Mouse (Mus musculus) adrenal gland (tissue): ENCODE measurements around the gene Nudt4.

Experiments used
- intact Hi-C: fragments of 180-260 bp; cut with DNase I; formaldehyde crosslinking; loops from one replicate; pipeline ENCODE4 v1.15.1; 2025
- long read RNA-seq, 2 experiments: library from polyadenylated mRNA; unstranded; transcript quantifications; one replicate each; pipeline ENCODE4 v2.0.0; 2020; ENCODE audit warnings: borderline replicate concordance in 1 of 2; ENCODE audit not compliant: insufficient replicate concordance in 1 of 2

Nudt4 gene
- long read RNA-seq, experiment 1, transcript Nudt4-201 (5 exons, 3,210 nt), result major isoform, 20 of 32 reads
- long read RNA-seq, experiment 1, partial matches to known transcripts, result 1 of 32 reads
- long read RNA-seq, experiment 1, other reads (novel, unspliced or antisense), result 11 of 32 reads
- long read RNA-seq, experiment 2, transcript Nudt4-201 (5 exons, 3,210 nt), result major isoform, 24 of 53 reads
- long read RNA-seq, experiment 2, partial matches to known transcripts, result 1 of 53 reads
- long read RNA-seq, experiment 2, other reads (novel, unspliced or antisense), result 28 of 53 reads

DNA sequence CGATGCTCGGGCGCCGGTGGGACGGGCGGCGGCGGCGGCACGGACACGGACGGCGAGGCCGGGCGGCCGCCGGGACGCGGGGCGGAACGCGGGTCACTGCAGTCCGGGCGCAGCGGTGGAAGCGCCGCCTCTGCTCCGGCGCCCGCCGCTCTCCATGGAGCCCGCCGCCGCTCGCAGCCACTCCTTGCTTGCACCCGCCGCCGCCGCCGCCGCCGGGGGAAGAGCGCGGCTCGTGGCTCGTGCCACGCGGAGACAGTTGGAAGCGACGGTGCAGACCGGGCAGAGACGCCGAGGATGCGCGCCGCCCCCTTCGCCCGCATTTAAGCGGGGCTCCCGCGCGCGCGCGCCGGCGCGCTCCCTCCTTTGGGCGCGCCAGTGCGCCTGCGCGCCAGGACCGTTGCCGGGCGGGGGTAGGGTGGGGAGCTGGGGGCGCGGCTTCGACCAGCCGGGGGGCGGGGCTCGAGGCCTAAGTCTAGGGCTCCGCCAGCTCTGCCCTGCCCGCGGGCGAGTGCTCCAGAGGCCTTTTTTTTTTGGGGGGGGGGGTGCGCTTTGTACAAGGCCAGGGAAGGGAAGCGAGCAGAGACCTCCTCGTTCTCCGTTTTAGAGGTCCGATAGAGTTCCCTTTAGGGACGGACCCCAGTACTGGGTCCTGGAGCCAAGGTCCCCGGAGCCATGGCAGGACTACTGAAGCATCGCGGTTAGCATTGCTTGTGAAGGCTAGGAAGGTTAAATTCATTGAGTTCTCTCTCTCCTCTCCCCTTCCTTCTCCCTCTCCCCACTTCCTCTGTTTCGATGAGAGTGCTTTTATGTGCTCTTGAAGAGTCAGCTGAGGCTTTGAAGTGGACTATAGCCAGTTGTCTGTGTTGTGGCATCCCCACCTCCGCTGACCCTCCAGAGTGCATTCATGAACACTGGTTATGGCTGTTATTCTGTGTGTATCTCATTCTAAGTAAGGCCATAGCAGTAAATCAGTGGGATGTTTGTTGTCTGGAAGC is at the start of gene Nudt4:
Gene Nudt4, minus strand, starts transcription at position 296 of the 995 bp plus-strand sequence.
- intact Hi-C loops, result loop anchor here (5.0 to 10.0 kb wide), 2 partner anchors 78 to 141 kb away; no protein-coding TSS in a partner anchor

- intact Hi-C loops, result no loop called here
Measured at GRCm38 (mm10) chr10:95611331-95611721, 47.4 kb upstream of the Nudt4 start.

- intact Hi-C loops, result no loop called here
Measured at GRCm38 (mm10) chr10:95610666-95611330, 46.9 kb upstream of the Nudt4 start.

- intact Hi-C loops, result no loop called here
Measured at GRCm38 (mm10) chr10:95604979-95605613, 41.1 kb upstream of the Nudt4 start.

GRCm38 (mm10) chr10:95600527-95600926 is 36.6 kb upstream of the Nudt4 start:
- intact Hi-C loops, result no loop called here

DNA sequence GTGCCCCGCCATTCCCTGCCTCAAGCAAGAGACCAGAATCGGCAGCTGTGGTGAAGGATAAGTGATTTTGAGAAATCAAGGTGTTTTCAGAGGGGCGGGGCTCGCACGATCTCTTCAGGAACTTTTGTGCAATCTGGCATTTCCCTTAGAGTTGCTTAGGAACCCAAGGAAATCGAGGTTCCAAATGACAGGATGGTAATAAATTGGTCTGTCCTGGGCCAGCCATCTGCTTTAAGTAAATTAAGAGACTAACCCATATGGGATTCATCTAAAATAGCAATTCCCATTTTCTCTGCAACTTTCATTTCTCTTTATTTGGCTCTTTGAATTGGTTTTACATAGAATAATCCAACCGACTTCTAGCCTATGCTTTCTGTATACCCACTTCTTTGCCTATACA is 35.8 kb upstream of the Nudt4 start:
- intact Hi-C loops, result no loop called here

GRCm38 (mm10) chr10:95598056-95598587 is 34.2 kb upstream of the Nudt4 start:
- intact Hi-C loops, result no loop called here

DNA sequence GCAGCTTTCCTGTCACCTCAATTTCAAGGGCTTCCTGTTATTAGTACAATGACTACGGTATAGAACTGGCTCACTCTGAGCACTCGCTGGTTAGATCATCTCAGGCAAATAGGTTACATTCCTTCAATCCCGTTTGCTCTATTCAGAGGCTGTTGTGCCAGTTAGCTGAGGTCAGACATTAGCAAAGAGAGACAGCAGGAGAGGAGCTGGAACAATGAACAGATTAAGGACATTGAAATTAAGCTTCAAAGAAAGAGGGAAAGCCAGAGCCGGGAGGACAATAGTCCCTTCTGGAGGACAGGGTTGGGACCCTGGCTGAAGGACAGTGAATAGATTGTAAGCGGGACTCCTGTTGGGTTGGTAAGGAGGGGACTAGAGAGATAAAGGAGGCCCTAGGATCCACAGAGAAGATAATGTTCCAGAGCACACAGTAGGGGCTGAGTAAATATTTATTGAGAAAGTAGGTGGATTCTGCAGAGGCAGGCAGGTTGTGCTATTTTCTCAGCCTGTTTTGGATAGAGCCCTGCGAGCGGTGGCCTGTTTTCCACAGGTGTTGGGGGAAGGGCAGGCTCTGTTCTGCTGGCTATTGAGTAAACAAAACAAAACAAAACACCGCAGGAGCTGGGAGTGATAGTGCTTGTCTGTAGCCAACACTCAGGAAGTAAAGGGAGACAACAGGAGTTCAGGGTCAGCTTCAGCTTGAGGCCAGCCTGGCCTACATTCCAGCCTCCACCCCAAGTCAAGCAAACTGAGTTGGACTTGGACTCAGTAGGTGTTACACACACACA is 32.1 kb upstream of the Nudt4 start:
- intact Hi-C loops, result no loop called here

DNA sequence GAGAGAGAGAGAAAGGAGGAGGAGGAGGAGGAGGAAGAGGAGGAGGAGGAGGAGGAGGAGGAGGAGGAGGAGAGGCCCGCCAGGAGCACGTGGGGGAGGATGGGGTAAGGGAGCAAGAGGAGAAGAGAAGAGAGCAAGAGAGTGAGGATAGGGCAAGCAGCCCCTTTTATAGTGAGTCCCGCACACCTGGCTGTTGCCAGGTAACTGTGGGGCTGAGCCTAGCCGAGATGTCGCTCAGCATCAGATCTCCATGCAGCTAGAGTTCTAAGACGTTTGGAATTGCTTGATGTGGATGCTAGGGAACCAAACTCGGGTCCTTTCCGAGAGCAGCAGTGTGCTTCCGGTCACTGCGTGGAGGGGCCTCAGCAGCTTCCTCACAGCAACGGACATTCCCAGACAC is 30.5 kb upstream of the Nudt4 start:
- intact Hi-C loops, result no loop called here

GRCm38 (mm10) chr10:95591257-95591656 is 27.3 kb upstream of the Nudt4 start:
- intact Hi-C loops, result no loop called here

DNA sequence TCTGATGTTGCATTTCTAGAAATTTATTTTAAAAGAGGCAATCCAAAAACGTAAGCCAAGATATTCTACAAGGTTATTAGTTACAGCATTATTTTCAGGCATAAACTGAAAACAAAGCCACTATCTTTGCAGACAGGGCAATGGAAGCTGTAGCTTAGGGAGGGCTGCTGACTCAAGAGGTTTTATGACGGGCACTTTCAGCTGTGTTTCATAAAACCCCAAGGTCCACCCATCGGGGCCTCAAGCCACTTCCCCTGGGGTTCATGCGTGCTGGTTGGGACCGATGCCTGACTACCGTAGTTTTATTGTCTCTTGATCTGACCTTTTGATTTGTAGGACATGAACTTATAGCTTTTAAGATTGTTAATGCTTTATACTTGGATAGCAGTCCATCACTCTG is 26.2 kb upstream of the Nudt4 start:
- intact Hi-C loops, result no loop called here

DNA sequence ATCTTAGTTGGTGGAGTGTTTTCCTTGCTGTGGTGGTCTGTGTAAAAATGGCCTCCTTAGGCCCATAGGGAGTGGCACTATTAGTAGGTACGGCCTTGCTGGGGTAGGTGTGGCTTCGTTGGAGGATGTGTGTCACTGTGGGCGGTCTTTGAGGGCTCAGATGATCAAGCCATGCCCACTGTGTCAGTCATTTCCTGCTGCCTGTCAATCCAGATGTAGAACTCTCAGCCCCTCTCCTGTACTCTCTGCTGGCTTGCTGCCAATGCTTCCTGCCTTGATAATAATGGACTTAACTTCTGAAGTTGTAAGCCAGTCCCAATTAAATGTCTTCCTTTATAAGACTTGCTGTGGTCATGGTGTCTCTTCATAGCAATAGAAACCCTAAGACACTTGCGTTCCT is 25.2 kb upstream of the Nudt4 start:
- intact Hi-C loops, result no loop called here

- intact Hi-C loops, result no loop called here
Measured at GRCm38 (mm10) chr10:95587509-95588220, 23.7 kb upstream of the Nudt4 start.

GRCm38 (mm10) chr10:95585554-95585953 is 21.6 kb upstream of the Nudt4 start:
- intact Hi-C loops, result no loop called here

- intact Hi-C loops, result no loop called here
Measured at GRCm38 (mm10) chr10:95577567-95577950, 13.6 kb upstream of the Nudt4 start.

DNA sequence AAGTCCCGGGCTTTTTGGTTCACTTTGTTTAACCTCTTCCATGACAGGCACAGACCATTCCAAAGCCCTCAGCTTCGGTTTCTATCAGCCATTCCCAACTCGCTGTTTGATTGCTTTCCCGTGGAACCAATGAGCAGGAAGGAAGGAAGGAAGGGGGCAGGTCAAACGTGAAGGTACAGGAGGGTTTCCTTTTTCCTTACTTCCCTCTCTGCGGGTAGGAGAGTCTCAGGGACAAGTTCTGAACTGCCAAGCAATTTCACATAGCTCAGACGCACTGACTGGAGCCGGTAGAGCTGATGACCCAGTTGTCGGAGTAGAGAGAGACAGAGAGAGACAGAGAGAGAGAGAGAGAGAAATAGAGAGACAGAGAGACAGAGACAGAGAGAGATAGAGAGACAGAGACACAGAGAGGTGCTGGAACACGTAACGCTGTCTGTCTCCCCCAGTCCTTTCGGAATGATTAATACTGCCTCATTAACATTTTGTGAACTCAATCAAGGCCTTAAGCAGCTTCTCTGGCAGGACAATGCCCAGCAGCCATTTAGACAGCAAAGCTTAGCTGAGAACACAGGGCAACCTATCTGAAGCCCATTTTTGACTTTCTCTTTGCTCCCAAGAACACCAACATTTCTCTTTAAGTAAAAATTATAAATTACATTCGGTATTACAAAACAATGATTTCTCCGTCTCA is 13.1 kb upstream of the Nudt4 start:
- intact Hi-C loops, result no loop called here

- intact Hi-C loops, result no loop called here
Measured at GRCm38 (mm10) chr10:95575839-95576380, 12.0 kb upstream of the Nudt4 start.

GRCm38 (mm10) chr10:95574994-95575393 is 11.0 kb upstream of the Nudt4 start:
- intact Hi-C loops, result no loop called here

DNA sequence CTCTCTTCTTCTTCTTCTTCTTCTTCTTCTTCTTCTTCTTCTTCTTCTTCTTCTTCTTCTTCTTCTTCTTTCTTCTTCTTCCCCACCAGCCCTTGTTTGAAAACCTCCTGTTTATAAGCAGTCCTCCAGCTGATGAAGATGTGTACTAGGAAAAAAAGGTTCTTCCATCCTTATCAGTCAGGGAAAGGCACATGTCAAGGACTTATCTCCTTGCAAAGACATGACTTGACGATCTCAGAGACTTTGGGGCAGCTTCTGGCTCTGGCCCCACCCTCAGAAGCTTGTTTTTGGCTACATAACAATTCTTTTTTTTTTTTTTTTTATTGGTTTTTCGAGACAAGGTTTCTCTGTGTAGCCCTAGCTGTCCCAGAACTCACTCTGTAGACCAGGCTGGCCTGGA is 5.5 kb upstream of the Nudt4 start:
- intact Hi-C loops, result loop anchor here (10.0 kb wide), 1 partner anchor 135 kb away; no protein-coding TSS in a partner anchor
